In the genomic region with DNA sequence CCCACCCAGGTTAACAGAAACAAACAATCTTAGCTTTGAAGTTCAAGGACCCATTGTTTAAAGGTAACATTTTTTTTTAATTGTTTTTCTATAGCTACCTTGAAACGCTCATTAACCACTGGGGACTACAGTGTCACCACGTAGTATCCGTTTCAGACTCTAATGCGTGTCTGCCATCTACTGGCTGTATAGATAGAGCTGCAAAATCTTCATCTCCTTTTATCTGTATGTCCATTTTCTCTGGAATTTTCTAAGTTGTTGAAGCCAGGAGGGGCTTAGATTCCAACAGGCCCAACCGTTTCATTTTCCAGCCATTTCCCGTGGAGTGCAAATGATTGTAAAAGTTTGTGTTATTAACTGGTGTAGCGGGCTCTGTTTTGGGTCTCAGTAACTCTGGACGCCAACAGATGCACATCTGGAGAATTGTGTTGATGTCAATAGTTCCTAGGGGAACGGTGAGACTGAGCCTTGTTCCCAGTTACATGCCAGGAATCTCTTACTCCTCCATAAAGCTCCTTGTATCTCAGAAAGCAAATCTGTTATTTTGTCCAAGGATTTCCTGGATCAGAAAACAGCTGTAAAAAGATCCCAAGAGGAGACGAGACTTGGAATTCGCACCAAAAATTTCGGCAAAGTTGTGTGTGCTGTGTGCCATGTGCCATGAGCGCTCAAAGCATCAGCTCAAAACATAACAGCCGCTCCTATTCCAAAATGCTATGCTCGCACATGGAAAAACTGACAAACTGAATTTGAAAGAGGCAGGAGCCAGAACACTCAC, we compare ENCODE assay signal across 9 mouse cellular contexts.
A peak's percentile ranks its signal among the peaks of the same experiment; 100 is the strongest.
DNase-seq lines count a peak whose midpoint lies in the region; ATAC-seq and TF ChIP-seq lines count a peak whose summit lies in the region.
"Had no signal": no experiment of that assay in that cellular context is flagged by ENCODE, and none has a peak within 500 bp of the region (broad histone marks: within the 10 kb centered on the region; RNA-seq: fewer than 3 reads in every experiment).

No protein-coding gene starts in this region.

- WGBS in midbrain, embryonic 14.5 days, result 69% methylated on average over 15 of the region's 15 CpGs
- whole genome bisulfite sequencing in midbrain, embryonic 10.5 days, result 72% methylated on average over 15 of the region's 15 CpGs

- H3K36me3 ChIP-seq in midbrain, embryonic 14.5 days (ENCODE audit: control insufficient read depth, insufficient read depth, low read length), result no peaks in the 10 kb centered on the region
- no peaks in the 10 kb centered on the region for H3K36me3 ChIP-seq in midbrain, embryonic 10.5 days
- H3K36me3 ChIP-seq: neural tube, embryonic 13.5 days had no signal

- no peaks in the 10 kb centered on the region for H3K9me3 ChIP-seq in midbrain, embryonic 14.5 days (ENCODE audit: control insufficient read depth, low read length)
- H3K9me3 ChIP-seq in midbrain, embryonic 10.5 days (replicated peaks), result no peaks in the 10 kb centered on the region
- H3K9me3 ChIP-seq: neural tube, embryonic 13.5 days had no signal

- H3K4me1 ChIP-seq in midbrain, embryonic 14.5 days (ENCODE audit: control insufficient read depth, insufficient read depth, low read length), result no peaks in the 10 kb centered on the region
- H3K4me1 ChIP-seq in midbrain, embryonic 10.5 days, result no peaks in the 10 kb centered on the region

- peak; percentile 58; the same call in 1 of the 2 replicates for ATAC-seq in cerebellum, adult (ENCODE audit: insufficient number of reproducible peaks, low FRiP score, low TSS enrichment)
- no peak for ATAC-seq in midbrain, embryonic 14.5 days (ENCODE audit: low FRiP score, low TSS enrichment)

- H3K9ac ChIP-seq in midbrain, embryonic 14.5 days (replicated peaks; ENCODE audit: low read length), result no peak overlapping the region
- H3K9ac ChIP-seq: neural tube, embryonic 13.5 days had no signal

- no peak overlapping the region for H3K27ac ChIP-seq in midbrain, embryonic 14.5 days (replicated peaks; ENCODE audit: low read depth, low read length)
- H3K27ac ChIP-seq in midbrain, embryonic 10.5 days (replicated peaks), result no peak overlapping the region
- H3K27ac ChIP-seq in gastrocnemius, adult 2 months, result peak overlapping the region; percentile 76
- H3K27ac ChIP-seq: neural tube, embryonic 13.5 days had no signal

- no peaks in the 10 kb centered on the region for H3K27me3 ChIP-seq in midbrain, embryonic 14.5 days (ENCODE audit: control insufficient read depth, insufficient read depth, low read length)
- no peaks in the 10 kb centered on the region for H3K27me3 ChIP-seq in midbrain, embryonic 10.5 days (ENCODE audit: low read depth, poor library complexity, severe bottlenecking)
- H3K27me3 ChIP-seq: neural tube, embryonic 13.5 days had no signal

- intact Hi-C loops in gastrocnemius, adult 2 months (cut with DNase I), result loop anchor here (5.0 kb wide), 1 partner anchor 217 kb away; no protein-coding TSS in a partner anchor

- H3K4me3 ChIP-seq in midbrain, embryonic 14.5 days (replicated peaks; ENCODE audit: low read depth, low read length), result no peak overlapping the region
- H3K4me3 ChIP-seq in midbrain, embryonic 10.5 days, result no peak overlapping the region
- peak overlapping the region; percentile 22; the same call in 1 of the 2 replicates for H3K4me3 ChIP-seq in gastrocnemius, adult 2 months
- H3K4me3 ChIP-seq: neural tube, embryonic 13.5 days had no signal

- no peak overlapping the region for H3K4me2 ChIP-seq in midbrain, embryonic 14.5 days (ENCODE audit: low read length)
- H3K4me2 ChIP-seq: neural tube, embryonic 13.5 days had no signal

- peak; percentile 62 for TF ChIP-seq CTCF in gastrocnemius, adult 2 months (IDR thresholded peaks at IDR 0.05)

- DNase-seq in cerebellum, adult 11-12 months, result no peak
- DNase-seq in midbrain, embryonic 14.5 days, result peak; percentile 86
- no peak for DNase-seq in midbrain, embryonic 10.5 days (ENCODE audit: low spot score)
- DNase-seq in gastrocnemius, adult 2 months, result peak; percentile 51
- peak; percentile 30 to 71 for DNase-seq in layer of hippocampus, postnatal 14 days (ENCODE audit: low spot score in 2 of 2)
- no peak for DNase-seq in spleen, postnatal 36 days (ENCODE audit: low spot score in 2 of 2)
- DNase-seq in testis, postnatal 10 days (ENCODE audit: low spot score), result no peak

Comparison
In these comparisons a context has a peak if more than half of its experiments do, and no peak if none do; other contexts are left out.
1. DNase-seq: peak in midbrain, embryonic 14.5 days (single experiment), gastrocnemius, adult 2 months (single experiment) and layer of hippocampus, postnatal 14 days (2 of 2); none in cerebellum, adult 11-12 months (single experiment), midbrain, embryonic 10.5 days (single experiment), spleen, postnatal 36 days (0 of 2) and testis, postnatal 10 days (single experiment).